Mouse (Mus musculus): ENCODE measurements at regions not wholly inside any gene's neighbourhood (a gene's known extent, or its start where the extent isn't known, plus 50 kb on each side); places are given as distances from the start of the nearest gene placed in this dataset.

- TF ChIP-seq GATA1 (IDR thresholded peaks at IDR 0.05; ENCODE audit: low read length) (no peak), TAL1 (IDR thresholded peaks at IDR 0.05; ENCODE audit: low read length) (no peak)
Measured at GRCm38 (mm10) chr2:172815146-172815545, 125.0 kb downstream of the Bmp7 start.
